Mouse (Mus musculus) liver, postnatal 0 days (tissue): ENCODE data around the gene Rasgrf1. TPM values are rescaled to one million over a fixed set of nuclear protein-coding genes. Genes with fewer than 3 reads are reported as not detected.
A peak's percentile ranks its signal among the peaks of the same experiment; 100 is the strongest.

ENCODE experiments used
- ATAC-seq: fragments of 200-750 bp; cut with Nextera tagmentation; 2 replicates; pipeline ENCODE4 v1.8.0; 2017; ENCODE audit warnings: mild to moderate bottlenecking, moderate library complexity
- DNase-seq: peaks from one replicate; pipeline ENCODE4 v3.0.0-alpha.2; 2016
- H3K27ac ChIP-seq: fragments of 300-500 bp; sonication (generic); 2 replicates; pipeline ENCODE4 v1.5.1; 2014; ENCODE audit warnings: antibody characterized with exemption, moderate library complexity, mild to moderate bottlenecking, low read depth
- H3K27me3 ChIP-seq: fragments of 300-500 bp; sonication (generic); 2 replicates; pipeline ENCODE4 v1.6.1; 2014; ENCODE audit warnings: low read length, control low read depth, mixed read lengths; ENCODE audit not compliant: insufficient read depth
- H3K36me3 ChIP-seq: fragments of 300-500 bp; sonication (generic); replicated peaks from 2 replicates; pipeline ENCODE4 v1.6.1; 2014; ENCODE audit warnings: mild to moderate bottlenecking, control low read depth, low read length, moderate library complexity, mixed read lengths; ENCODE audit not compliant: insufficient read depth
- H3K4me1 ChIP-seq: fragments of 300-500 bp; sonication (generic); 2 replicates; pipeline ENCODE4 v1.6.1; 2014; ENCODE audit warnings: antibody characterized with exemption, mild to moderate bottlenecking, control low read depth; ENCODE audit not compliant: insufficient read depth
- H3K4me2 ChIP-seq: fragments of 300-500 bp; sonication (generic); 2 replicates; pipeline ENCODE4 v1.6.1; 2014; ENCODE audit warnings: low read depth, mild to moderate bottlenecking, low read length, moderate library complexity, mixed read lengths
- H3K4me3 ChIP-seq: fragments of 300-500 bp; sonication (generic); 2 replicates; pipeline ENCODE4 v1.5.1; 2014; ENCODE audit warnings: low read depth, low read length
- H3K9ac ChIP-seq: fragments of 300-500 bp; sonication (generic); replicated peaks from 2 replicates; pipeline ENCODE4 v1.6.1; 2014; ENCODE audit warnings: mild to moderate bottlenecking, moderate library complexity
- H3K9me3 ChIP-seq: fragments of 300-500 bp; sonication (generic); 2 replicates; pipeline ENCODE4 v1.6.1; 2016; ENCODE audit warnings: mild to moderate bottlenecking, control low read depth, low read length, mixed read lengths
- CTCF ChIP-seq: sonication (generic); IDR thresholded peaks from 2 replicates; pipeline ENCODE4 v1.5.1; 2016; ENCODE audit warnings: antibody characterized with exemption, low read depth
- EP300 ChIP-seq: IDR thresholded peaks from 2 replicates; pipeline ENCODE4 v1.6.1; 2016; ENCODE audit warnings: antibody characterized with exemption, low read depth, mild to moderate bottlenecking
- WGBS: fragments of 180-500 bp; shearing (Covaris S2); extraction: QIAGEN DNeasy Blood & Tissue Kit; methylation state at CpG from one replicate; pipeline ENCODE4 v1.1.7; 2014; ENCODE audit not compliant: insufficient replicate concordance; 5-methylcytosine and 5-hydroxymethylcytosine counted together
- polyA plus RNA-seq: library from polyadenylated mRNA; unstranded; fragments of >200 nt; fragmentation: Nextera tagmentation; extraction: Ambion mirVana; gene quantifications from 2 replicates; pipeline ENCODE4 v1.2.1, GENCODE M21; 2015

Rasgrf1 gene
- polyA plus RNA-seq, 1 experiment from 2014 or later: 0.05 TPM

- ATAC-seq (no peak), DNase-seq (peak; percentile 8)
- no peaks in the 10 kb centered on the region for H3K27me3 ChIP-seq
- no peak overlapping the region for H3K4me3 ChIP-seq
- 86% methylated on average over 22 of the region's 22 CpGs for WGBS
- H3K4me1 ChIP-seq: no peaks in the 10 kb centered on the region
- H3K9me3 ChIP-seq: no peaks in the 10 kb centered on the region
- no peak for TF ChIP-seq CTCF
- TF ChIP-seq EP300: no peak
- no peaks in the 10 kb centered on the region for H3K36me3 ChIP-seq
- H3K4me2 ChIP-seq: no peak overlapping the region
- no peak overlapping the region for H3K27ac ChIP-seq
- H3K9ac ChIP-seq: no peak overlapping the region
These were observed 44.0 kb downstream of the Rasgrf1 start for GRCm38 (mm10) chr9:89953596-89954215.

- Histone ChIP-seq H3K27me3 (no peaks in the 10 kb centered on the region), H3K4me2 (no peak overlapping the region), H3K9ac (no peak overlapping the region), H3K4me1 (no peaks in the 10 kb centered on the region), H3K36me3 (no peaks in the 10 kb centered on the region), H3K9me3 (no peaks in the 10 kb centered on the region), H3K4me3 (no peak overlapping the region), H3K27ac (no peak overlapping the region)
- peak; percentile 7 for DNase-seq
- no peak for ATAC-seq
- no peak for TF ChIP-seq EP300
- TF ChIP-seq CTCF: no peak
- WGBS: 48% methylated on average over 8 of the region's 8 CpGs
These were observed 45.3 kb downstream of the Rasgrf1 start for GRCm38 (mm10) chr9:89954860-89955479.

- peak; percentile 7 for DNase-seq
- Histone ChIP-seq H3K9me3 (no peaks in the 10 kb centered on the region), H3K36me3 (no peaks in the 10 kb centered on the region), H3K27me3 (no peaks in the 10 kb centered on the region), H3K27ac (no peak overlapping the region), H3K9ac (no peak overlapping the region), H3K4me3 (no peak overlapping the region), H3K4me1 (no peaks in the 10 kb centered on the region), H3K4me2 (no peak overlapping the region)
- TF ChIP-seq CTCF (no peak), EP300 (no peak)
- no peak for ATAC-seq
- 63% methylated on average over 2 of the region's 2 CpGs for WGBS
These were observed 49.3 kb downstream of the Rasgrf1 start for GRCm38 (mm10) chr9:89958959-89959358.

- H3K4me3 ChIP-seq: no peak overlapping the region
- no peak overlapping the region for H3K27ac ChIP-seq
- DNase-seq: no peak
- no peaks in the 10 kb centered on the region for H3K4me1 ChIP-seq
- H3K9me3 ChIP-seq: no peaks in the 10 kb centered on the region
- no peaks in the 10 kb centered on the region for H3K27me3 ChIP-seq
- H3K9ac ChIP-seq: no peak overlapping the region
- no peak for ATAC-seq
- no peaks in the 10 kb centered on the region for H3K36me3 ChIP-seq
- no peak overlapping the region for H3K4me2 ChIP-seq
- TF ChIP-seq CTCF: no peak
- no peak for TF ChIP-seq EP300
- 70% methylated on average over 4 of the region's 4 CpGs for WGBS
These were observed 54.4 kb downstream of the Rasgrf1 start for GRCm38 (mm10) chr9:89964091-89964490.

- H3K9ac ChIP-seq: no peak overlapping the region
- H3K27ac ChIP-seq: no peak overlapping the region
- DNase-seq: no peak
- ATAC-seq: no peak
- H3K4me2 ChIP-seq: no peak overlapping the region
- no peak overlapping the region for H3K4me3 ChIP-seq
- no peaks in the 10 kb centered on the region for H3K27me3 ChIP-seq
- H3K4me1 ChIP-seq: no peaks in the 10 kb centered on the region
- WGBS: 65% methylated on average over 4 of the region's 4 CpGs
- H3K9me3 ChIP-seq: no peaks in the 10 kb centered on the region
- TF ChIP-seq EP300 (no peak), CTCF (no peak)
- H3K36me3 ChIP-seq: no peaks in the 10 kb centered on the region
These were observed 58.0 kb downstream of the Rasgrf1 start for GRCm38 (mm10) chr9:89967716-89968115.

- TF ChIP-seq EP300 (no peak), CTCF (peak; percentile 41)
- H3K36me3 ChIP-seq: no peaks in the 10 kb centered on the region
- 69% methylated on average over 6 of the region's 6 CpGs for WGBS
- H3K27ac ChIP-seq: no peak overlapping the region
- ATAC-seq (no peak), DNase-seq (no peak)
- no peak overlapping the region for H3K4me2 ChIP-seq
- H3K4me1 ChIP-seq: no peaks in the 10 kb centered on the region
- no peaks in the 10 kb centered on the region for H3K9me3 ChIP-seq
- no peaks in the 10 kb centered on the region for H3K27me3 ChIP-seq
- H3K4me3 ChIP-seq: no peak overlapping the region
- H3K9ac ChIP-seq: no peak overlapping the region
These were observed 59.2 kb downstream of the Rasgrf1 start for GRCm38 (mm10) chr9:89968836-89969450.
